Mouse (Mus musculus) liver, adult 2 months (tissue): ENCODE data around the gene Krt80. TPM values are rescaled to one million over a fixed set of nuclear protein-coding genes. Genes with fewer than 3 reads are reported as not detected.

Experiments
- DNase-seq: peaks from one replicate; pipeline ENCODE4 v3.0.0-alpha.2; 2011; ENCODE audit warnings: low read depth, low spot score; ENCODE audit errors: extremely low read depth
- H3K27ac ChIP-seq: fragments of 200-500 bp; replicated peaks from 2 replicates; pipeline ENCODE4 v1.5.1; 2012; ENCODE audit warnings: low read depth, mild to moderate bottlenecking, control low read depth, inconsistent platforms, low read length; ENCODE audit not compliant: insufficient read depth
- H3K27me3 ChIP-seq: fragments of 200-500 bp; 2 replicates; pipeline ENCODE4 v1.6.1; 2012; ENCODE audit warnings: mild to moderate bottlenecking, moderate library complexity, low read length, inconsistent platforms; ENCODE audit not compliant: control insufficient read depth, insufficient read depth
- H3K36me3 ChIP-seq: fragments of 200-500 bp; 2 replicates; pipeline ENCODE4 v1.6.1; 2012; ENCODE audit warnings: low read length, inconsistent platforms; ENCODE audit not compliant: control insufficient read depth, insufficient read depth
- H3K4me1 ChIP-seq: fragments of 200-500 bp; 2 replicates; pipeline ENCODE4 v1.6.1; 2011; ENCODE audit warnings: low read length; ENCODE audit not compliant: control insufficient read depth, insufficient read depth
- H3K4me3 ChIP-seq: fragments of 200-500 bp; 2 replicates; pipeline ENCODE4 v1.5.1; 2011; ENCODE audit warnings: low read depth, mild to moderate bottlenecking, control low read depth, low read length, moderate library complexity; ENCODE audit not compliant: insufficient read depth
- H3K79me2 ChIP-seq: fragments of 200-500 bp; 2 replicates; pipeline ENCODE4 v1.6.1; 2012; ENCODE audit warnings: inconsistent platforms, mild to moderate bottlenecking, low read length, moderate library complexity; ENCODE audit not compliant: control insufficient read depth, insufficient read depth
- H3K9ac ChIP-seq: fragments of 200-500 bp; 2 replicates; pipeline ENCODE4 v1.6.1; 2012; ENCODE audit warnings: low read depth, mild to moderate bottlenecking, control low read depth, inconsistent platforms, low read length
- CTCF ChIP-seq: fragments of 200-500 bp; IDR thresholded peaks from 2 replicates; pipeline ENCODE4 v1.5.1; 2011; ENCODE audit warnings: low read depth, low read length, control low read depth
- POLR2A ChIP-seq: fragments of 200-500 bp; IDR thresholded peaks from 2 replicates; pipeline ENCODE4 v1.6.1; 2011; ENCODE audit warnings: low read length, control low read depth; ENCODE audit not compliant: insufficient read depth; ENCODE audit errors: extremely low read depth
- WGBS: fragments of 180-500 bp; shearing (Covaris S2); methylation state at CpG from one replicate; pipeline ENCODE4 v1.1.7; 2018; 5-methylcytosine and 5-hydroxymethylcytosine counted together
- polyA plus RNA-seq: library from polyadenylated mRNA; depleted of rRNA; stranded (reverse); fragments of >200 nt; gene quantifications from 2 replicates; pipeline ENCODE4 v1.2.3, GENCODE M21; 2012
- total RNA-seq: library from RNA; depleted of rRNA; stranded (reverse); fragments of >200 nt; gene quantifications from 2 replicates; pipeline ENCODE4 v1.2.3, GENCODE M21; 2014

Krt80 gene
- total and polyA plus RNA-seq, 2 experiments: 0.09 to 0.46 TPM

DNA sequence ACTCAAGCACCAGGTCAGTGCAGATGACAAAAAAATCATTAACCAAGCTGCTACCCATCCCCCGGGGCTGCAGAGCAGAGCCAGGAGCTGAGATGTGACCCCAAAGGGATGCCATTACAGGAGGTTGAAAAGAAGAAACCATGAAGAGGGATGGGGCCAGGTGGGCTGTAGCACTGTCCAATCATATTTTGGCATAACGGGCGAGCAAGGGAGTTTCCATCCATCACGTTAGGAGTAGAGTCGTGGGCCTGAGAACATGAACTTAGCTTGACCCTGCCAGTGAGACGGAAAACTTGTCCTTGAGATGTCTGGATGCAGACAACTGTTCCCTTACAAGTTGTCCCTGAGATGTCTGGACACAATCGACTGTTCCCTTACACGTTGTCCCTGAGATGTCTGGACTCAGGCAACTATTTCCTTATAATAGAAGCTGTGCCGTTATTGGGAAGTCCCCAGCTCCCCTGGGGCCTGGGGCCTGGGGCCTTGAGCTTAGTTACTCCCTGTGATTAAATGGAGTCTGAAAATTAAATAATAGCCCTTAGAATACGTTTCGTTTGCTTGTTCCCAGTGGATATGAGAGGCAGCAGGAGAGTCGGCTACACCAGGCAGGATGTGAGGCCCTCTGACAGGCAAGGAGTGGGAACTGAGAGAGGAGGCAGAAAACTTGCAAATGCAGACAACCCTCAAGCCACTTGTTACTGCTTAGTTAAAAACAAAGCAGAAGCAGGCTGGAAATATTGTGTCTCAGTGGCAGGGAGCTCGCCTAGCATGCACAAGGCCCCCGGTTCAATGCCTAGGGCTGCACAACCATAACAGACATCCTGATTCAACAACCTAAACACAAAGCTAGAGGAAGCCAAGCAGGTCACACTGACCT lies 50.8 kb downstream of the Krt80 start:
- no peaks in the 10 kb centered on the region for H3K27me3 ChIP-seq
- H3K4me1 ChIP-seq: no peaks in the 10 kb centered on the region
- H3K4me3 ChIP-seq: no peak overlapping the region
- no peak overlapping the region for H3K9ac ChIP-seq
- no peaks in the 10 kb centered on the region for H3K79me2 ChIP-seq
- H3K36me3 ChIP-seq: no peaks in the 10 kb centered on the region
- no peak for DNase-seq
- TF ChIP-seq CTCF (no peak), POLR2A (no peak)
- WGBS: 69% methylated on average over 14 of the region's 14 CpGs
- peak overlapping the region; percentile 11; the same call in 1 of the 2 replicates for H3K27ac ChIP-seq

DNA sequence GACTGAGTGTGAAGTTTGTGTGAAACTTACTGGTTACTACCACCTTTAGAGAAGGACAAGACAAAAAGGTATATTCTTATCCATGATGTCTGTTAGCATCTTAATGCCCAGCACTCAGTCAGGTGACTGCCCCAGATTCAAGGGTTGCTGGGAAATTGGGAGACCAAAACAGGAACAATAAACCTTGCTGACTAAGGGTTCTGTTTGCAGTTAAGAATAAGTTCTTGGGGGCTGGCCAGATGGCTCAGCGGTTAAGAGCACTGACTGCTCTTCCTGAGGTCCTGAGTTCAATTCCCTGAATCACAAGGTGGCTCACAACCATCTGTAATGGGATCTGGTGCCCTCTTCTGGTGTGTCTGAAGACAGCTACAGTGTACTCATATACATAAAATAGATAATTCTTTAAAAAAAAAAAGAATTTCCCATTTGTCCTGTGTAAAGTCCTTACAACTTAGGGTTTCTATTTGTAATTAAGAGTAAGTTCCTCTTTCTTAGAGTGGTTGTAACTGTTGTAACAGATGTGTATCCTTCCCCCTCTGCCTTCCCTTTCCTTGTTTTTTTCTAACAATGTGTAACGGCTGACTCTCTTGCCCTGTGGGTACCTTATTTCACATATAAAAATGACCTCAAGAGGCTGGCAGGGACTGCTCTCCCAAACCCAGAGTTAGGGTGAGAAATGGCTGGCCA lies 52.0 kb downstream of the Krt80 start:
- Histone ChIP-seq H3K9ac (no peak overlapping the region), H3K79me2 (no peaks in the 10 kb centered on the region), H3K27ac (peak overlapping the region; percentile 68; the same call in 1 of the 2 replicates), H3K27me3 (no peaks in the 10 kb centered on the region), H3K4me1 (no peaks in the 10 kb centered on the region), H3K36me3 (no peaks in the 10 kb centered on the region), H3K4me3 (no peak overlapping the region)
- TF ChIP-seq CTCF: no peak
- TF ChIP-seq POLR2A: no peak
- no peak for DNase-seq
- WGBS: 57% methylated on average over 2 of the region's 2 CpGs

DNA sequence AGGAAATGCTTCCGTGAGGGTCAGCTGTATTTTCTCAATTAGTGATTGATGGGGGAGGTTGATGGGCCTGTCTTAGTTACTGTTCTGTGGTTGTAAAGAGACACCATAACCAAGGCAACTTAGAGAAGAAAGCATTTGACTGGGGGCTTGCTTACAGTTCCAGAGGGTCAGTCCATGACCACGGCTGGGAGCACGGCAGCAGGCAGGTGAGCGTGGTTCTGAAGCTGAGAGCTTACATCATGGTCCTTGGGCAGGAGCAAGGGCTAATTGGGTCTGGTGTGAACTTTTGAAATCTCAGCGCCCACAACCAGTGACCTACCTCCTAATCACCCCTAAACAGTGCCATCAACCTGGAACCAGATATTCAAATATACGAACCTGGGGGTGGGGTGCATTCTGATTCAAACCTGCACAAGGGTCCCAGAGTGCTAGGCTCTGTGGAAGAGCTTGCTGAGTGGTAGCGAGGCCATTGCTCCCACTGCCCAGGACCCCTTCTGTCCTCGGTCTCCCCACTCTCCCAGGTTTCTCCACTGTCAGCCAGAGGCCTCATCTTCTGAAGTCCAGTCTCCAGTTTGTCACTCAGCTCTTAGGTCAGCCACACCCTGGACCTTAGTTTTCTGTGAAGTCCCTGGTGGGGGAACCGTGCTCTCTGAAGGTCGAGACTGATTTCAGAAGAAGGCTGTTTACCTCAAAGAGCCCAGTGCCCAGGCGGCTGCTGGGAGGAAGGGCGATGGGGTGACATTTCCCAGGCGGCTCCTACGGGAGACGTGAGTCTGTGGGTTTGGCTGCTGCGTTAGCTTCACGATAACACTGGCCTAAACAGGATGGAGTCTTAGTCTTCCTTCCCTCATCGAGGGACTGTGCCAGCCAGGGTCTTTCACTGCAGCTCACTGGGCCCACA lies 52.8 kb downstream of the Krt80 start:
- WGBS: 74% methylated on average over 18 of the region's 18 CpGs
- Histone ChIP-seq H3K9ac (peak overlapping the region; percentile 43), H3K4me1 (no peaks in the 10 kb centered on the region), H3K27me3 (no peaks in the 10 kb centered on the region), H3K79me2 (no peaks in the 10 kb centered on the region), H3K27ac (peak overlapping the region; percentile 68), H3K36me3 (no peaks in the 10 kb centered on the region), H3K4me3 (peak overlapping the region; percentile 49)
- TF ChIP-seq POLR2A (no peak), CTCF (no peak)
- DNase-seq: no peak

DNA sequence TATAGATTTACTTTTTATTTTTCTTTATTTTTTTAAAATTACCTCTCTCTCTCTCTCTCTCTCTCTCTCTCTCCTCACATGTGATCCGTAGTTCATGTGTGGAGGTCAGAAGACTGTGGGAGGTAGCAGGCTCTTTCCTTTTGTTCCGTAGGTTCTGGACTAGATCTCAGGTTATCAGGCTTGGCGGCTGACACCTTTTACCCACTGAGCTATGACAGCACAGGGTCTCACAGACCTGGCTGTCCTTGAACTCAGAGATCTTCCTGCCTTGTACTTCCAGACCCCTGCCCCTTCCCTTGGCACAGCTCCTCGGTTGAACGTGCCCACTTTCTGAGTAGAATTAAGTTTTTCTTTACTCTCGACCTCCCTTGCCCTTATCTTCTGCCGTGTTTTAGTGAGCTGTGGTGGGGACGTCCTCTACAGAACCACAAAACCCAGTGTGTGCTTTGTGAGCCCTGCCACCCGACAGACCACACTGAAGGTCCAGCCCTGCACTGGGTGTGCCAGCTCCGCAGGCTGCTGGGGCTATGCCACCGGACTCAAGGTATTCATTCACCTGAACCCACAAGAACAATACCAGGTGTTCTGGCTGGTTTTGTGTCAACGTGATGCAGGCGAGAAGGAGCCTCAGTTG lies 53.6 kb downstream of the Krt80 start:
- H3K36me3 ChIP-seq: no peaks in the 10 kb centered on the region
- H3K9ac ChIP-seq: peak overlapping the region; percentile 43
- H3K27me3 ChIP-seq: no peaks in the 10 kb centered on the region
- no peaks in the 10 kb centered on the region for H3K79me2 ChIP-seq
- peak overlapping the region; percentile 49 for H3K4me3 ChIP-seq
- H3K4me1 ChIP-seq: no peaks in the 10 kb centered on the region
- DNase-seq: no peak
- TF ChIP-seq POLR2A: no peak
- TF ChIP-seq CTCF: no peak
- 57% methylated on average over 13 of the region's 13 CpGs for WGBS
- peak overlapping the region; percentile 68; the same call in 1 of the 2 replicates for H3K27ac ChIP-seq

DNA sequence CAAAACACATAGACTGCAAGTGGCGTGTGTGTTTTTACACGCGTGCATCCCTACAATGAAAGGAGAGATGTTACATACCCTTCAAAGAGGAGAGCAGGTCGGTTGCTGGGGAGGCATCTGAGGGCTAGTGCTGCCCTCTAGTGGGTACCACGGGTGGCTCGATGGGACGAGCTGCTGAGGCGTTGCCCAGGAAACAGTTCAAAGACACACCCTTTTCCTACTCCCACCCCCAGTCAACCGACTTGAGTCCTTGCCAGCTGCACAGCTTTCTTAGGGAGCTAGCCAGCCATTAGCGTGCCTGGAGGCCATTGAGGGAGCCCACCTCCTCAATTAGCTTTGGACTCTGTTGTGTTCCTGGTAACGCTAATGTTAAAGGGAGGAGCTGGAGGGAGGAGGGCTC lies 54.1 kb downstream of the Krt80 start:
- H3K27ac ChIP-seq: no peak overlapping the region
- H3K27me3 ChIP-seq: no peaks in the 10 kb centered on the region
- no peaks in the 10 kb centered on the region for H3K36me3 ChIP-seq
- peak; percentile 53 for DNase-seq
- TF ChIP-seq POLR2A: no peak
- TF ChIP-seq CTCF: peak; percentile 99
- no peak overlapping the region for H3K9ac ChIP-seq
- 2% methylated on average over 11 of the region's 11 CpGs for WGBS
- H3K4me1 ChIP-seq: no peaks in the 10 kb centered on the region
- H3K4me3 ChIP-seq: peak overlapping the region; percentile 32; the same call in 1 of the 2 replicates
- no peaks in the 10 kb centered on the region for H3K79me2 ChIP-seq
